Mouse (Mus musculus): Measurements from ENCODE around the gene Gsx2.

GRCm38 (mm10) chr5:75074132-75074531 is 1.3 kb upstream of the Gsx2 start:
- TF ChIP-seq POLR2A (IDR thresholded peaks at IDR 0.05; ENCODE audit: insufficient read length, low read depth) (no peak), MYOG (IDR thresholded peaks at IDR 0.05; ENCODE audit: control insufficient read depth in 1 of 3, insufficient read depth in 1 of 3, insufficient read length in 2 of 3, low read depth in 2 of 3) (no peak), E2F4 (IDR thresholded peaks at IDR 0.05; ENCODE audit: insufficient read depth) (no peak), REST (IDR thresholded peaks at IDR 0.05; ENCODE audit: insufficient read depth, insufficient read length) (no peak), MAX (IDR thresholded peaks at IDR 0.05; ENCODE audit: low read depth) (no peak), USF1 (IDR thresholded peaks at IDR 0.05; ENCODE audit: low read depth) (no peak)

Data from myocyte (in vitro differentiated cells).